Mouse (Mus musculus): ENCODE measurements around the gene Frmd8. TPM values are rescaled to one million over a fixed set of nuclear protein-coding genes. Genes with fewer than 3 reads are reported as not detected.

Gene Frmd8
- polyA plus RNA-seq, 1 experiment from 2014 or later: 37.4 TPM

DNA sequence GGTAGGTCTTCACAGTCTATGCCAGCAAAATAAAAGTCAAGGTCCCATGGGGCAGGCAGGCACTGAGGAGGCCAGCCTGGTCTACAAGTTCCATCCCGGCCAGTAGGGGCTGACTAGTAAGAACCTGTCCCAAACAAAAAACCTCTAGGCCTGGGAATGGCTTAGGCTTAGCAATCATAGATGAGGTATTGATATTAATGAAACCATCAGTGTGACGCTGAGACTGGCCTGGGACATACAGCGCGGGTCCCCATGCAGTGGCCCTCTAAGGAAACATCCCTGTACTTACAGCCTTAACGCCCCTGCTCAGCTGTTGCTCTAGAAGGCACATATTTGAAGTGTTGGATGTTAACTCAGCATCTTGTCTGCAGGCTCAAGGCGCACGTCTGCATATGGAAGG, 46.2 kb downstream of the Frmd8 start:
- H3K4me2 ChIP-seq (replicated peaks): no peak overlapping the region
- peaks cover 14% of the 10 kb centered on the region for H3K4me1 ChIP-seq
- H3K9ac ChIP-seq: no peak overlapping the region
- H3K27ac ChIP-seq (replicated peaks): no peak overlapping the region
- H3K9me3 ChIP-seq (replicated peaks): no peaks in the 10 kb centered on the region
- no peak for ATAC-seq (ENCODE audit: insufficient number of reproducible peaks, low FRiP score, low TSS enrichment, low read depth)
- no peak overlapping the region for H3K4me3 ChIP-seq (replicated peaks)
- WGBS: 87% methylated on average over 7 of the region's 7 CpGs
- H3K36me3 ChIP-seq: no peaks in the 10 kb centered on the region
- H3K27me3 ChIP-seq: no peaks in the 10 kb centered on the region

DNA sequence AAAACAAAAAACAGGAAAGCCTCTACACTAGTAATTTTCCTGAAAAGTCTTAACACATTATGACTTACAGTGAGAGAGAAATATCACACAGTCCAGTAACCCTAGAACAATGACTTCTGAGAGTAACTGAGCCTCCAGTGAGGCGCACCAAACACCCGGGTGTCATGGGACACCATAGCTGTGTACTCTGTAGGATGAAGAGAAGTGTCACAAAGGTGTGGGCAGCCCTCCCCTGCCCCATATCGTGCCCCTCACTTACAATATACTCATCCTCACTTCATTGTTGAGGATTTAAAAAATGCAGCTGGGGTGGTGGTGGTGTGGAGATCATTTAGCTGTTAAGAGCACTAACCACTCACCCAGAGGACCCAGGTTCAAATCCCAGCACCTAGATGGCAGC, 46.9 kb downstream of the Frmd8 start:
- 87% methylated on average over 3 of the region's 3 CpGs for WGBS
- no peak overlapping the region for H3K27ac ChIP-seq (replicated peaks)
- no peak overlapping the region for H3K4me3 ChIP-seq (replicated peaks)
- H3K4me2 ChIP-seq (replicated peaks): no peak overlapping the region
- H3K9me3 ChIP-seq (replicated peaks): no peaks in the 10 kb centered on the region
- H3K36me3 ChIP-seq: no peaks in the 10 kb centered on the region
- H3K27me3 ChIP-seq: no peaks in the 10 kb centered on the region
- H3K9ac ChIP-seq: no peak overlapping the region
- peaks cover 21% of the 10 kb centered on the region for H3K4me1 ChIP-seq
- ATAC-seq (ENCODE audit: insufficient number of reproducible peaks, low FRiP score, low TSS enrichment, low read depth): no peak

DNA sequence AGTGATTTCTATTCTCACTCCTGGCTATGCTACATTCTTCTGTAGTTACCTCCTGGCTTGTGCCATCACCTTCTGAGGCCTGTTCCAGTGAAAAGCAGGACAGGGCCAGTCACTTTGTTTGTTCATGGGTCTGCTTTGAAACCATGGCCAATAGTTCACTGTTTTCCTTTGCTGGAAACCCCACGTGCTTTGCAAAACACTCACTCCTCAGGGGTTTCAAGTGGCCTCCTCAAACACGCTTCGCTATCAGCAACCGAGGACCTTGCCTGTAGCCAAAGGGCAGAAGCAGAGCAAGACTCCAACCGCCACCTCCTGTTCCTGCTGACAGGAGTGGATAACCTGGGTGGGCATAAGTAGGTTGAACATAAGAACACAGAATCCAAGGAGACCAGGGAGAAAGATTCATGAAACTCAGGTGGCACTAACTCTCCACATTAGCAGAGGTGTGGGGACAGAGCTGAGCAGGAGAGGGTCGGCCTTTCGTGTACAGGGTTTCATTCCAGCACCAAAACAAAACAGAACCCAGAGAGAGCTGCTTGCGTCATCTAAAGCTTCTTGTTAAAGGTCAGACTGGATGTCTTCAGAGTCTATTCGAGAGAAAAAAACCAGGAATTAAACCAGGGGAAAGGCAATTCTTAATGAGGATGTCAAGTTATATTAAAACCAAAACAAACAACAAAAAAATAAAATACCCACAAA, 47.5 kb downstream of the Frmd8 start:
- Histone ChIP-seq H3K4me2 (replicated peaks) (no peak overlapping the region), H3K4me3 (replicated peaks) (no peak overlapping the region), H3K27me3 (no peaks in the 10 kb centered on the region), H3K9me3 (replicated peaks) (no peaks in the 10 kb centered on the region), H3K4me1 (peaks cover 27% of the 10 kb centered on the region), H3K36me3 (no peaks in the 10 kb centered on the region), H3K27ac (replicated peaks) (no peak overlapping the region), H3K9ac (no peak overlapping the region)
- 68% methylated on average over 9 of the region's 9 CpGs for WGBS
- no peak for ATAC-seq (ENCODE audit: insufficient number of reproducible peaks, low FRiP score, low TSS enrichment, low read depth)

DNA sequence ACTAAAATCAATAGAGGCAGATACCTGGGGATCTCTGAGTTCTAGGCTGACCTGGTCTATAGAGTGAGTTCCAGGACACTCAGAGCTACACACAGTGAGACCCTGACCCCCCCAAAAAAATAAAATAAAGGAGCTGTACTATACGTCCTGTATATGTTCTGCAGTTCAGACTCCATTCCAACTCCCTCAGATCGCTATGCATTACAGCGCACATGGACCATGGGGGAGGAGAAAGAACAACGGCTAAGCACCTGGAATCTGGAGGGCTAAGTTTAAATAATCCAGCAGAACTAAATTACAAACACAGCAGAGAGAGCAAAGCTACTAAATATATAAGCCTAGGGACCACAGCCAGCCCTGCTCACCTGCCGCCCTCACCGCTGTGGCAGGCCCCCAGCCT, 48.0 kb downstream of the Frmd8 start:
- 74% methylated on average over 6 of the region's 6 CpGs for WGBS
- Histone ChIP-seq H3K9ac (no peak overlapping the region), H3K4me2 (replicated peaks) (no peak overlapping the region), H3K36me3 (no peaks in the 10 kb centered on the region), H3K27me3 (no peaks in the 10 kb centered on the region), H3K4me3 (replicated peaks) (no peak overlapping the region), H3K4me1 (peaks cover 32% of the 10 kb centered on the region), H3K9me3 (replicated peaks) (no peaks in the 10 kb centered on the region), H3K27ac (replicated peaks) (no peak overlapping the region)
- no peak for ATAC-seq (ENCODE audit: insufficient number of reproducible peaks, low FRiP score, low TSS enrichment, low read depth)

DNA sequence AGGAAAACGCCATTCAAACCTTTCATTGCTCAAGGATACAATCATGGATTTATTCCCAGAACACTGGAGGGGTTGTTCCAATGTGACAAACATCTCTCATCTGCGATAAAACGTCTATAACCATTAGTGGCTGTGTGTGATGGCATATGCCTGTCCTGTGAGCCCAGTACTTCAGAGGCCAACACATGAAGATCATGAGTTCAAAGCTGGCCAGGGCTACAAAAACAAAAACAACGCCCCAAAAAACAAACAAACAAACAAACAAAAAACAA, 48.4 kb downstream of the Frmd8 start:
- H3K27ac ChIP-seq (replicated peaks): no peak overlapping the region
- H3K36me3 ChIP-seq: no peaks in the 10 kb centered on the region
- no peak overlapping the region for H3K9ac ChIP-seq
- peaks cover 35% of the 10 kb centered on the region for H3K4me1 ChIP-seq
- H3K9me3 ChIP-seq (replicated peaks): no peaks in the 10 kb centered on the region
- ATAC-seq (ENCODE audit: insufficient number of reproducible peaks, low FRiP score, low TSS enrichment, low read depth): no peak
- H3K4me2 ChIP-seq (replicated peaks): no peak overlapping the region
- WGBS: 73% methylated on average over 4 of the region's 4 CpGs
- no peak overlapping the region for H3K4me3 ChIP-seq (replicated peaks)
- H3K27me3 ChIP-seq: no peaks in the 10 kb centered on the region

DNA sequence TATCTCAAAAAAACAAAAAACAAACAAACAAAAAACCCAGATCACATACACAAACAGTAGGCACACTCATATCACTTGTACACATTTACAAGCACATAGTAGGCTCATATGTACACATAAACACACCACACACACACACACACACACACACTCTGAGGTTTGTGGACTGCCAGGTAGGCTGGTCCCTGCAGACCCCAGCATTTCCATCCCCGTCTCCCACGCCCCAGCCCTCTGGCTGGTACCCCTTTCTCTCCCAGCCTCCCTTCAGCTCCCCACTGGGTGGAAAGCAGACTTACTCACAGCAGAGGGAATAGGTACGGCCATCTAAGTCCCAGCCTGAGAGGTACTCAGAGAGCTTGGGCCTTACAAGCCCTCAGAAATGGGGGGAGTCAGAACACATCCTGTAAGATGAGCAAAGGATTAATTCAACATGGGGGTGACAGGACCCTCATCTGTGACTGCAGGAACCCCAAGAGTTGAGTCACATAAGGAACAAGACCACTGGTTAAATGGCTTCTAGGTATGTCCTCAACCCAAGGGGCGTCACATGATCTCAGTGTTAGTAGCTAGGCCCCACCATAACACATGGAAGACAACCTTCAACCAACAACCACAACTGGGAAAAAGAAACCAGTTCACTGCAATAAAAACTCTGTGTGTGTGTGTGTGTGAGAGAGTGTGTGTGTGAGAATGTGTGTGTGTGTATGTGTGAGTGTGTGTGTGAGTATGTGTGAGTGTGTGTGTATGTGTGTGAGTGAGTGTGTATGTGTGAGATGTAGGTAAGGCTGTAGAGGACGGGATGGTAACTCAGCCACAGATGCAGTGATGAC, 49.0 kb downstream of the Frmd8 start:
- H3K27me3 ChIP-seq: no peaks in the 10 kb centered on the region
- H3K9ac ChIP-seq: no peak overlapping the region
- H3K4me1 ChIP-seq: peaks cover 38% of the 10 kb centered on the region
- no peak overlapping the region for H3K27ac ChIP-seq (replicated peaks)
- no peak overlapping the region for H3K4me3 ChIP-seq (replicated peaks)
- H3K4me2 ChIP-seq (replicated peaks): no peak overlapping the region
- H3K36me3 ChIP-seq: no peaks in the 10 kb centered on the region
- no peak for ATAC-seq (ENCODE audit: insufficient number of reproducible peaks, low FRiP score, low TSS enrichment, low read depth)
- H3K9me3 ChIP-seq (replicated peaks): no peaks in the 10 kb centered on the region
- WGBS: 82% methylated on average over 5 of the region's 5 CpGs

DNA sequence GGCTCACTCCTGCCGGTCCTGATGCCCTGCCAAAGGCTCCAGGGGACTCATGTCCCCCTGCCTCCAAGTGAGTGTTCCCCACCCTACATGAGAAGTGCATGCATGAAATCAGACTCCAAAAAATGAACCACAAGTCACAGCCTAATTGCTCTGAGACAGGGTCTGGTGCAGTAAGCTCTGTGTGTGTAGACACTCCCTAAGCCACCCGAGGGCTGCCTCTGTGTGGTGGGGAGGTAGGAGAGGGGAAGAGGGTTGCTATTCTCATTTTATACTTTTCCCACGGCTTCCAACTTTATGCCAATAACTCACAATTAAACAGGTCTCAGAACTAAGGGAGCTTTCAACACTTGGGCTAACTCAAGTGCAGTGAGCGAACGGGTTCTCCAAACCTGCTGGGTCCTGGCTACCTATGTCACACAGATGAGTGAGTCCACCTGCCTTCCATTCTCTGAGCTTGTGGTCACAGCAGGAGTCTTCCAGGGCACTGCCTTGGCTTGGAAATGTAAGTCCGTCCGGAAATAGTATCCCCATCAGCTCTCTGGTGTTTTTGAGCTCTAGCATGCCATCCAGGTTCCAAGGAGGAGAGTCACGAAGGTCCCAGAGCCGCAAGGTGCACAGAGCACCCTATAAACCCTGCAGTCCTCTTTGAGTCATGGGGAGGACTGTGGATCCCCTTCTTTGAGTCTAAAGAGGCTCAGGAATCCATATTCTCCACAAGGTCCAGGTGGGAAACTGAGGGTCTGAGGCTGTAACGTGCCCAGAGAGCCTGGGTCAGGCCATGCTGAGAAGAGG, 50.1 kb downstream of the Frmd8 start:
- 0 out of 2 replicates have a peak, but pooled peaks have one; percentile 32 for ATAC-seq (ENCODE audit: insufficient number of reproducible peaks, low FRiP score, low TSS enrichment, low read depth)

DNA sequence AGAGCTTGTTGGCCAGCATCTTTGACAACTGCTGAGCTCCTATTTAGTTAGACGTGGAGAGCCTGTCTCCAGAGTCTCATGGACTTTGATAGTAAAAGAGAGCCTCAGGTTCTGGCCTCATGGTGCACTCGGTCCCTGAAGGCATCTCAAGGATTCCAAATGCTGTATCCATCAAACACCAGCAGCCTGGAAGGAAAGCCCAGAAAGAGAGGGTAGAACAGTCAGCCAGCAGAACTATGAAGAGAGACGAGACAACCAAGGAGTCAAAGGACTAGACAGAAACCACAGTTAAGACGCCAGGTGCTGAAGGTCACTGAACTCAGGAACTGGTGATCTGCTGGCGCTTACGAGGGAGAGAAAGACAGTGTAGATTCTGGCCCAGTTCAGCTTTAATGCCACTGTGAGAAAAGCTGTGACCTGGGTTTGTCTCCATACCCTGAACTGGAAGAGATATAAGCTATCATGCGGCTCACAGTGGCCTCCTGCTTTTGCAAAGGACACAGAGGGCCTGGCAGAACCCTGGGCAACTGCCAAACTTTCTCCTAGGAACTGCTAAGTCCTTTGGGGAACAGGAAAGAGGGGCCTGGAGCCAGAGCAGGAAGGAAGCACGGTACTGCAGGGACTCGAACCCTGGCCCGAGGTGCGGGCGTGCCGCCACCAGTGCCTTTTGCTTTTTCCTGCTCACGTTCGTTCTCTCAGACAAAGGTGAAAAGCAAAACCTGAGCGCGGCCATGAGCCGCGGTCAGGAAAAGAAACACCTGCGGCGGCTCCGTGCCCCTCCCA, 50.8 kb downstream of the Frmd8 start:
- peak overlapping the region; percentile 67; the same call in 1 of the 2 replicates for H3K27ac ChIP-seq (replicated peaks)

More for the DNA sequence above, 50.1 kb downstream of the Frmd8 start:
- H3K27me3 ChIP-seq: no peaks in the 10 kb centered on the region
- H3K27ac ChIP-seq (replicated peaks): peak overlapping the region; percentile 67; the same call in 1 of the 2 replicates
- no peak overlapping the region for H3K4me3 ChIP-seq (replicated peaks)
- peaks cover 38% of the 10 kb centered on the region for H3K4me1 ChIP-seq
- WGBS: 68% methylated on average over 10 of the region's 10 CpGs
- no peaks in the 10 kb centered on the region for H3K9me3 ChIP-seq (replicated peaks)
- H3K9ac ChIP-seq: no peak overlapping the region
- H3K36me3 ChIP-seq: no peaks in the 10 kb centered on the region
- H3K4me2 ChIP-seq (replicated peaks): no peak overlapping the region

DNA sequence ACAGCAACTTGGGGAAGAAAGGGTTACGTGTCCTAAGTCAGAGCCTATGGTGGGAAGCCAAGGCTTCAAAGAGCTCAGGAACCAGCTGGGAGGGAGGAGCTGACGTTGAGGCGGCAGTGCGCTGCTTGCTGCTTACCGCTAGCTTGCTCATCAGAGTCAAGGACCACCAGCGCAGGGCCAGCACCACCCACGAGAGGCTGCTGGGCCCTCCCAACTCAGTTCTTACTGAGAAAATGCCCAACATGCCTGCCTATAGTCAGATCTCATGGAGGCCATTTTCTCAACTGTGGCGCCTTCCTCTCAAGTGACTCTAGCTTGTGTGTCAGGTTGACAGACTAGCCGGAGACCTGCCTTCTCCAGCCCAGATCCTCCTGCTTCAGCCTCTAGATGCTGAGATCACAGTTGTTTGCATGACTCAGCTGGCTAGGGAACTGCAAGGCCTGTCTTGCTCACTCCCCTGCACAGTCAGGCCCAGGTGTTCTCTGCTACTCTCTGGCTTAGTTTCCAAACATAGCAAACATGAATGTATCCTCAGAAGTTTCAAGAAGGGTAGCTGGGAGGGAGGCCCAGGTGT, 51.7 kb downstream of the Frmd8 start:
- Histone ChIP-seq H3K9me3 (replicated peaks) (no peaks in the 10 kb centered on the region), H3K36me3 (no peaks in the 10 kb centered on the region), H3K4me1 (peaks cover 40% of the 10 kb centered on the region), H3K4me3 (replicated peaks) (no peak overlapping the region), H3K27ac (replicated peaks) (peak overlapping the region; percentile 13; the same call in 1 of the 2 replicates), H3K27me3 (no peaks in the 10 kb centered on the region), H3K9ac (no peak overlapping the region), H3K4me2 (replicated peaks) (no peak overlapping the region)
- WGBS: 30% methylated on average over 9 of the region's 9 CpGs
- ATAC-seq (ENCODE audit: insufficient number of reproducible peaks, low FRiP score, low TSS enrichment, low read depth): no peak

More for the DNA sequence above, 50.8 kb downstream of the Frmd8 start:
- Histone ChIP-seq H3K27me3 (no peaks in the 10 kb centered on the region), H3K9me3 (replicated peaks) (no peaks in the 10 kb centered on the region), H3K4me2 (replicated peaks) (no peak overlapping the region), H3K9ac (0 out of 2 replicates have a peak overlapping the region, but pooled peaks have one; percentile 15), H3K4me3 (replicated peaks) (no peak overlapping the region), H3K36me3 (no peaks in the 10 kb centered on the region), H3K4me1 (peaks cover 38% of the 10 kb centered on the region)
- WGBS: 61% methylated on average over 22 of the region's 22 CpGs
- ATAC-seq (ENCODE audit: insufficient number of reproducible peaks, low FRiP score, low TSS enrichment, low read depth): no peak

DNA sequence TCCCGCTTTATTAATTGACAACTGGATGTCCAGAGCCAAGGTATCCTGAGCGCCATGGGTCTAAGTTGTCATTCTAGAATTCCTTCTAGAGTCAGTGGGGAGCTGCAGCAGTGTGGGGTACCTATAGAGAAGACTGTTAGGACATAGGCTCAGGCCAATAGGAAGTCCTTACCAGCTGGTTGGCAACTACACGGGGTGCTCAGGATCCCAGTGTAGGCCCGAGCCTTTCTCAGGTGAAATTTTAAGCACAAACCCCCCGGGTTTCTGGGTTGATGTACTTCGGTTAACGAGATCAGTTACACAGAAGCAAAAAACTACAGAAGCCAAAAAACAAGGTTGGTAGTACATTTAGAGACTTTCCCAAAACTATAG, 52.3 kb downstream of the Frmd8 start:
- peak overlapping the region; percentile 52 for H3K27ac ChIP-seq (replicated peaks)
- ATAC-seq (ENCODE audit: insufficient number of reproducible peaks, low FRiP score, low TSS enrichment, low read depth): no peak
- H3K4me2 ChIP-seq (replicated peaks): no peak overlapping the region
- H3K4me1 ChIP-seq: peaks cover 45% of the 10 kb centered on the region
- H3K9ac ChIP-seq: no peak overlapping the region
- no peak overlapping the region for H3K4me3 ChIP-seq (replicated peaks)
- H3K36me3 ChIP-seq: no peaks in the 10 kb centered on the region
- H3K9me3 ChIP-seq (replicated peaks): no peaks in the 10 kb centered on the region
- no peaks in the 10 kb centered on the region for H3K27me3 ChIP-seq
- 52% methylated on average over 7 of the region's 7 CpGs for WGBS
